Mouse (Mus musculus): ENCODE results near the gene Sox3.

The Sox3 gene

GRCm38 (mm10) chrX:60892801-60893681 is at the start of gene Sox3:
Gene Sox3, minus strand, starts transcription at chrX:60893430.
- DNase-seq = no peak

DNA sequence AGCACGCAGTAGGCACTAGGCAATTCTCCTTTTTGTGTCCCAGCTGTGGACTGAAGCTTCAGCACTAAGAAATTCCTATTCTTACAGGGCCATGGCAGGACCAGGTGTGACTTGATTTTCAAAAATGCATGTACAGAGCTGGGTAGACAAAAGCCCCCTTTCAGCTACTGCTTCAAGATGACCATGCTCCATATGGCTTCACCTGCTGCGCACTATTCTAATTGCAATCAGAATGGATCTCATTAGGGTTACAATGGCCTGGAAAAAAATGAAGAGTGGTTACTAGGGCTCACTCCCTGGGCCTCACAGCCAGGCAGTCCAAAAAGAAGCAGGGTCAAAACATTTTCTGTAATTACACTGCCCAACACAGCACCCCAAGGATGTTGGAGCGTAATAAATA is 47.0 kb upstream of the Sox3 start:
- DNase-seq = no peak

DNA sequence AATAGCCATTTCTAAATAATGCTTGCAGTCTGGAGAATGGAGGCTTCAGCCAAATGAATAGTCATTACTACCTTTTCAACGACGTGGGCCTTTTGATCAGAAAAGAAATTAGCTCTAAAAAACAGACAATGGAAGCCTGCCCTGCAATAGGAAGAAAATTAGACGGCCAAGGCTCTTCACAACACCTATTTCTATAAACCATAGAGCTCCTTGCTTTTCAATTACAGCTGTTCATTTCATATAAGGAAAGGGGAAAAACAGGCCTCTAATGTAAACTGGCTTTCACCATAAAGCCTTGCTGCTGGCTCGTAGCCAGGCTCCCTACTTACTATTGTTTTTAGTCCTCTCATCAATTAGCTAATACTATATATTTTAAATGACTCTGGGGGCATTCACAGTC is 6.3 kb upstream of the Sox3 start:
- DNase-seq = no peak

DNA sequence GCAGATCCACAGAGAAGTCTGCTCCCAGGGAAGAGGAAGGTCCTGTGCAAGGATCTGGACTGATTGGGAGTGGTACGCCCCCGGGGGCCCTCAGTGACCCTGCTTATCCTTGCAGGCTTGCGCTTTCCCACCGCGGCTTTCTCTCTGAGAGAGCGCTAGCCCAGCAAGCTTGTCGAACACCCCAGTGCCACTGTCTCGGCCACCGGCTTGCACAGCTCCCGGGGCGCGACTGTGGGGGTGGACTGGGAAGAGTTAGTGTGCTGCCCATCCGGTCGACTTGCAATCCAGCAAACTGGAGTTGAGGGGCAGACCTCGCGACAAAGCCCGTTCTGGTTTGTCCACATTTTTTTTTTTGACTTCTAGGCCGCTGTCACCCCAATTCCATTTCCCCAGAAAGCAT is 5.4 kb upstream of the Sox3 start:
- no peak for DNase-seq

DNA sequence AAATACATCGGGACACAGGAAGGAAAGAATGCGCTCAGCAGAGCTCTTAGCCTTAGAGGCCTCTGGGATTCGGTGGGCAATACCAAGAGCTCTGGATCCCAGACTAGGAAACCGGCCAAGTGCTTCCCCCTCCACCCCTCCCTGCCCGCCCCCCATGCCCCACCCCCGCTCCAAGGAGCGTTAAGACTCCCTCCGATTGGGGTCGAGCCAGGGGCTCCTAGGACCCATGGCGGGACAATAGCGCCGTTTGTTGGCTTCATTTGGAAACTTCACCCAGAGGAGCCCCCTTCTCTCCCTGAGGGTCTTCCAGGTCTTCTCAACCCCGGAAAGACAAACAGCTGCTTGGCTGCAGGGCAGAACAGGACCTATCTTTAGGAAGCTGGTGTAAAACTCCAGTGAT is 3.1 kb upstream of the Sox3 start:
- DNase-seq = no peak

GRCm38 (mm10) chrX:60895416-60895815 is 2.2 kb upstream of the Sox3 start:
- no peak for DNase-seq

DNA sequence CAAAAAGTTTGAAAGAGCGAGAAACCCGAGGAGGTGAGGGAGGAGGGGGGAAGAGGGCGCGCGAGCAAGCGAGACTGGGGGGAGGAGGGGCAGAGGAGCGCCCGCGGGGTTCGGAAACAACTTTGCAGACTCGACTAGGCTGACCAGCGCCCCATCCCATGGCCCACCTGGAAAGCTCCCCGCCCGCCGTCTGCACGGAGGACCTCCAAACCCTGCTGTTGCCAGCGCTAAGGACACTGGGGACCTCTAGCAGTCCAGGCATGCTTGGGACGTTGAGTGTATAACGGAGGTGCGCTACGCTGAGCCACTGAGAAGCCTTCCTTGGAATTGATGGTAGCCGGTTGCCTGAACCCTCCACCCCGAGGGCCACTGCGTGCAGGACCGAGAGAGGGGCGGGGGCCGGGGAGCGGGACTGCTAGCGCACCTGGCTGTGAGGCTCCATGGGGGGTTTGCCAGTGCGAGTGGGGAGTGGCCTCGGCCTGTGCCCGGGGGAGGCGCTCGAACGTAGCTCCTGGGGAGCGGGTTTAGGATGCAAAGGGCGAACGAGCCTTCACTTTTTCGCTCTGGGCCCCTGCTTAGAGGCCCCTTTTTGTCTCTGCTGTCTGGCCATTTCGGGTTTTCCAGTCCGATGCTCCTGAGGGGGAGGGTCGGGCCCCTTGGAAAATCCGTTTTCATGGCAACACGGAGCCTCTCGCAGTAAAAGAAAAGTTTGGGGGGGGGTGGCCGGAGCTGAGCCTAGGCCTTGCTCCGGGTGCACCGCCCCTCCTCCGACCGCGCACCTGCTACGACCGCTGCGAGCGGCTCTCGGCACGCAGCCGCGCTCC is 702 bp upstream of the Sox3 start:
- DNase-seq = no peak

DNA sequence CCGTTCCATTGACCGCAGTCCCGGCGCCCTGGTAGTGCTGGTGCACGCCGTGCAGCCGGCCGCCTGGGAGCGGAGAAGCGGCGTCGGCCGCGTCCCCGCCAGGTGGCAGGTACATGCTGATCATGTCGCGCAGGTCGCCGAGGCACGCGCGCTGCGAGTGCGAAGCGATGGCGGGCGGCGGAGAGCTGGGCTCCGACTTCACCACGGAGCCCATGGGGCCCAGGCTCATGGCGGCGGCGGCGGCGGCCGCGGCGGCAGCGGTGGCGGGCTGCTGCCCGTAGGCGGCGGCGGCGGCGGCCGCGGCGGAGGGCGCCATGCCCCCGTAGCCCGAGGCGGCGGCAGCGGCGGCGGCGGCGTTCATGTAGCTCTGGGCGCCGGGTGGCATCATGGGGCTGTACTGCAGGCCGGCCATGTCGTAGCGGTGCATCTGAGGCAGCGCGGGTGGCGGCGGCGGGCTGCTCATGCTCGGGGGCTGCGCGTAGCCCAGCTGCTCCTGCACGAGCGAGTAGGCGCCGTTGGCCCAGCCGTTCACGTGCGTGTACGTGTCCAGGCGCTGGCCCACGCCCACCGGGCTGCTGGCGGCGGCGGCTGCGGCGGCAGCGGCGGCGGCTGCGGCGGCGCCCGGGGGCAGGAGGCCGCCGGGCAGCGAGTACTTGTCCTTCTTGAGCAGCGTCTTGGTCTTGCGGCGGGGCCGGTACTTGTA is 981 bp downstream of the Sox3 start:
- no peak for DNase-seq

- no peak for DNase-seq
Observed at GRCm38 (mm10) chrX:60891329-60892095, 1.7 kb downstream of the Sox3 start.

GRCm38 (mm10) chrX:60890651-60891050 is 2.6 kb downstream of the Sox3 start:
- no peak for DNase-seq

DNA sequence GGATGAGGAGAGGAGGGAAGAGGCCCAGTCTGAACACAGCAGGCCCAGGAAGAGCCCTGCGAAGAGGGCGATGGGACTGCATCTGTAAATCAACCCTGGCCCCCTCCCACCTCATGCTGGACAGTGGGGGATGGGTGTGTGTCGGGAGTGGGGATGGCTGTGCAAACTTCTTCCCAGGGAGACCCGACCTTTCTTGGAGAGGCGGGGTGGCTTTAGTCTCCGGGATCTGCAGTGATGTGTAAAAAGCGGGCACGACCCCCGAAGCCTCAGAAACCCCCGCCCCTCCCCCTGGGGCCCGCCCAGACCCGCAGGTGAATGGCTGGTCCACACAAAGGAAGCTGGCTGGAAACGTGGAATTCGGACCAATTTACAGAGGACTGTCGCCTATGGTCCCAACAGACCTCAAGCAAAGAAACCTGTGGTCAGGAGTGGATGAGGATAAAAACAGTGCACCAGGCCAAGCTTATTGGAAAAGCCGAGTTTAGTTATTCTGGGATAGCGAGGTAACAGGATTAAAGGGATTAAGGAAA is 3.2 kb downstream of the Sox3 start:
- DNase-seq = no peak

Measured in spleen, adult 18-20 months (tissue).